Mouse (Mus musculus) liver, embryonic 11.5 days (tissue): Measurements from ENCODE around the gene Fam174a. TPM values are rescaled to one million over a fixed set of nuclear protein-coding genes. Genes with fewer than 3 reads are reported as not detected.

Experiments used
- ATAC-seq: fragments of 200-750 bp; cut with Nextera tagmentation; replicated peaks from 2 replicates; pipeline ENCODE4 v1.8.0; 2017; ENCODE audit warnings: moderate number of reproducible peaks, mild to moderate bottlenecking, moderate TSS enrichment, moderate library complexity; ENCODE audit not compliant: low FRiP score
- DNase-seq: peaks from one replicate; pipeline ENCODE4 v3.0.0-alpha.2; 2017; ENCODE audit warnings: low spot score
- H3K27ac ChIP-seq: fragments of 300-500 bp; sonication (generic); 2 replicates; pipeline ENCODE4 v1.5.1; 2014; ENCODE audit warnings: mild to moderate bottlenecking, low read depth, low read length, control low read depth
- H3K27me3 ChIP-seq: fragments of 300-500 bp; sonication (generic); replicated peaks from 2 replicates; pipeline ENCODE4 v1.6.1; 2014; ENCODE audit warnings: low read length, mixed read lengths; ENCODE audit not compliant: control insufficient read depth, insufficient read depth
- H3K36me3 ChIP-seq: fragments of 300-500 bp; sonication (generic); 2 replicates; pipeline ENCODE4 v1.6.1; 2014; ENCODE audit warnings: mild to moderate bottlenecking, low read length, moderate library complexity, mixed read lengths; ENCODE audit not compliant: control insufficient read depth, insufficient read depth
- H3K4me1 ChIP-seq: fragments of 300-500 bp; sonication (generic); replicated peaks from 2 replicates; pipeline ENCODE4 v1.6.1; 2014; ENCODE audit warnings: low read length, mixed read lengths; ENCODE audit not compliant: control insufficient read depth, insufficient read depth
- H3K4me2 ChIP-seq: fragments of 300-500 bp; sonication (generic); 2 replicates; pipeline ENCODE4 v1.6.1; 2014; ENCODE audit warnings: mild to moderate bottlenecking, control low read depth, moderate library complexity
- H3K4me3 ChIP-seq: fragments of 300-500 bp; sonication (generic); 2 replicates; pipeline ENCODE4 v1.5.1; 2014; ENCODE audit warnings: low read depth, low read length, control low read depth
- H3K9ac ChIP-seq: fragments of 300-500 bp; sonication (generic); 2 replicates; pipeline ENCODE4 v1.6.1; 2014; ENCODE audit warnings: low read depth, low read length, control low read depth
- H3K9me3 ChIP-seq: fragments of 300-500 bp; sonication (generic); 2 replicates; pipeline ENCODE4 v1.6.1; 2016; ENCODE audit warnings: low read length, inconsistent platforms, mixed read lengths; ENCODE audit not compliant: control insufficient read depth
- WGBS: fragments of 180-500 bp; shearing (Covaris S2); extraction: QIAGEN DNeasy Blood & Tissue Kit; methylation state at CpG from one replicate; pipeline ENCODE4 v1.1.7; 2014; 5-methylcytosine and 5-hydroxymethylcytosine counted together
- polyA plus RNA-seq: library from polyadenylated mRNA; unstranded; fragments of >200 nt; fragmentation: Nextera tagmentation; extraction: Ambion mirVana; gene quantifications from 2 replicates; pipeline ENCODE4 v1.2.1, GENCODE M21; 2014

The Fam174a gene
- polyA plus RNA-seq, 1 experiment from 2014 or later: 13.6 TPM

DNA sequence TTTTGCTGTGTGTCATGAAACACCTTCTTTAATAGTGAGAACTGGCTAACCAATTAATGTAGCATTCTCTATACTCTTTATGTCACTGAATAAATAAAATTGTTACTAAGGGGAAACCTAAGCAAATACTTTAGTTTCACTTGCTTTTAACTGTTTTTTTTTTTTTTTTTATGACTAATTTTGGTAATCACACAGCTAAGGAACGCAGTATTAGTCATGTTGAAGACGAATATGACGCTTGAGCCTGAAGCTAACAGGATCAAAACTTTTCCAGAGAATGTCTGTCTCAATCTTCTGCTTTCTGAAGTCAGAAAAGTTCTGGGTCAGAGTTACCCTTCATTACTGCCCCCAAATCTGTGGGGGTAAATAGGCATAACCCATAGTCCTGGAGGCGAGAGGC lies 54.3 kb downstream of the Fam174a start:
- Histone ChIP-seq H3K4me3 (no peak overlapping the region), H3K27me3 (no peaks in the 10 kb centered on the region), H3K9me3 (no peaks in the 10 kb centered on the region), H3K4me1 (no peaks in the 10 kb centered on the region), H3K36me3 (no peaks in the 10 kb centered on the region), H3K27ac (no peak overlapping the region), H3K9ac (no peak overlapping the region), H3K4me2 (no peak overlapping the region)
- ATAC-seq: no peak
- DNase-seq: no peak
- WGBS: 90% methylated on average over 4 of the region's 4 CpGs

DNA sequence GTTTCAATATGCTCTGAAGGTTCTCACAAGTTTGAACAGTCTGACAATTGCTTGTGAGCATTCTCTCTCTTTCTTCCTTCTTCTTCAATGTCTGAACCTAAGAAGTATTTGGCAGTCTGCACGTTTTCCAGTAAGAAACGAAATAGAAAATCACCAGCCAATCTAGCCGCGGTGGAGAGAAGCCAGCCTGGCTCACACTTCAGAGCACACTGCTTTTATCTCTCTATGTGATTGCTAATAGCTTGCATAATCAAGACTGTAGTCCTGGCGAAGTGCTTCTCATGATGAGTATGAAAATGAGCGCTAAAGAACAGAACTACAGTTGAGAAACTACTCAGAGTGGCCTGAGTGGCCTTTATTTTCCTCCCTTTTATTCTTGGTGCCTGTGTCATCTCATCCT lies 62.0 kb downstream of the Fam174a start:
- H3K9me3 ChIP-seq: no peaks in the 10 kb centered on the region
- WGBS: 62% methylated on average over 6 of the region's 6 CpGs
- H3K9ac ChIP-seq: no peak overlapping the region
- ATAC-seq (no peak), DNase-seq (no peak)
- H3K36me3 ChIP-seq: no peaks in the 10 kb centered on the region
- H3K27me3 ChIP-seq: no peaks in the 10 kb centered on the region
- no peak overlapping the region for H3K27ac ChIP-seq
- no peak overlapping the region for H3K4me2 ChIP-seq
- H3K4me1 ChIP-seq: no peaks in the 10 kb centered on the region
- H3K4me3 ChIP-seq: no peak overlapping the region

DNA sequence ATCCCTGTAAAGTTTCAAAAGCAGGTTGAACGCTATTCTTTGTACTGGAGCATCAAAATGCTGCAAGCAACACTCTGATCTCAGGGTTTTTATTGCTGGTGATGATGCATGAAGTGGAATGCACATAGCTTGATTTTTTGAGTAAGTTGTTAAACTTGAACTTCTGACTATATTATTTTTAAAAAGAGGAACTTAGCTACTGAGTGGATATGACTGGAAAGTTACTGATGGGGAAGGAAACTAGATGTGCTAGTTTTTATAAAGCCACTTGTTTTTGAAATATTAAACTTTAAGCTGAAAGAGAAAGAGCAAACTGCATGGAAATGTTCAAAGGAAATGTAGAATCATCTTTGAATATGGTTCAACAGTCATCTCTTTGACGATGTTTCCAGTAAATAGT lies 67.6 kb downstream of the Fam174a start:
- H3K27me3 ChIP-seq: no peaks in the 10 kb centered on the region
- H3K4me3 ChIP-seq: no peak overlapping the region
- ATAC-seq (no peak), DNase-seq (no peak)
- H3K9ac ChIP-seq: no peak overlapping the region
- H3K36me3 ChIP-seq: no peaks in the 10 kb centered on the region
- H3K4me2 ChIP-seq: no peak overlapping the region
- no peaks in the 10 kb centered on the region for H3K9me3 ChIP-seq
- no peak overlapping the region for H3K27ac ChIP-seq
- no peaks in the 10 kb centered on the region for H3K4me1 ChIP-seq
- 66% methylated on average over 2 of the region's 2 CpGs for WGBS
